ENCODE assay signal across 8 mouse cellular contexts in the genomic region with DNA sequence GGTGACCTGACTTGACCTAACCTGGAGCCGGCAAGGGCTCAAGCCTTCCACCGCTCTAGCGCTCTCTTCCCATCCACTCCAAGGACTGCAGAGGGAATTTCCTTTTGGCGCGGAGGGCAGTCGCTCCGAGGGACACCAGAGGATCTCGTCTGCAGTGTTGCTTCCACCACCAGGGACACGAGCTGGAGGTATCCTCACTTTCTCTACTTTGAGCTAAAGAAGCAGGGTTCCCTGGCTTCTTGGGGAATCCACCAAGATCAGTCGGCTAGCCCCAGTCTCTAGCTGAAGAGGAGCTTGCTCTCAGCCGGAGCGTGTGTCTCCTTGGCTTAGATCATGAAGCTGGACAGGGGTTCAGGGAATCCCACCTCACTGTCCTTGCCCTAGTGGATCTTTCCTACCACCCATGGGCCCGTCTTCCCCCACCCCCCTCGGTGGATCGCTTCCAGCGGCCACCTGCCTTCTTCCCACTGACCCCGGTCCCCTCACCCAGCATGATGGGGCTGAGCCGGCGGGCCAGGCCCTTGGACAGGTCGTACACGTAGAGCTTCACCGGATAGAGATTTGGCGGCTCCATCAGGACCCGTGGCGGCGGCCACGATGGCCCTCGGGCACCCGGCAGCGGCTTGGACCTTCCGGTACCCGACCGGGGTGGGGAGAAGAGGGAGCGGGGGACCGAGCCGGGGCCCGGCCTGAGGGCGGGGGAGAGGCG. TPM values are rescaled to one million over a fixed set of nuclear protein-coding genes. Genes with fewer than 3 reads are reported as not detected.
DNase-seq lines count a peak whose midpoint lies in the region; ATAC-seq and TF ChIP-seq lines count a peak whose summit lies in the region.

No protein-coding gene starts in this region.

- peak overlapping the region; percentile 78 for H3K9ac ChIP-seq in forebrain, embryonic 11.5 days (ENCODE audit: low read length)
- peak overlapping the region; percentile 90 for H3K9ac ChIP-seq in hindbrain, embryonic 13.5 days

- H3K36me3 ChIP-seq in forebrain, embryonic 11.5 days (ENCODE audit: control insufficient read depth, insufficient read depth, low read length): no peaks in the 10 kb centered on the region; the same call in 1 of the 2 replicates
- H3K36me3 ChIP-seq in hindbrain, embryonic 13.5 days: peaks cover 16% of the 10 kb centered on the region
- peaks cover 31% of the 10 kb centered on the region for H3K36me3 ChIP-seq in megakaryocyte, embryonic 14.5 days (replicated peaks; ENCODE audit: low read length)
- peaks cover 4% of the 10 kb centered on the region for H3K36me3 ChIP-seq in small intestine, adult 2 months (ENCODE audit: control insufficient read depth, insufficient read depth, low read length)

- DNase-seq in gastrocnemius, adult 18-20 months (ENCODE audit: low spot score): peak; percentile 5
- DNase-seq in gastrocnemius, adult 8-10 months (ENCODE audit: low spot score in 2 of 2): no peak
- peak; percentile 44 for DNase-seq in brain, embryonic 14.5 days (ENCODE audit: low read depth)
- peak; percentile 57 for DNase-seq in forebrain, embryonic 11.5 days (ENCODE audit: low spot score)
- peak; percentile 27 to 35 for DNase-seq in left cerebral cortex, postnatal 25 days (ENCODE audit: low spot score in 2 of 2)

- H3K4me1 ChIP-seq in forebrain, embryonic 11.5 days (replicated peaks; ENCODE audit: control insufficient read depth, insufficient read depth, low read length): peaks cover 3% of the 10 kb centered on the region
- peaks cover 35% of the 10 kb centered on the region for H3K4me1 ChIP-seq in hindbrain, embryonic 13.5 days (replicated peaks)
- H3K4me1 ChIP-seq in megakaryocyte, embryonic 14.5 days: peaks cover 69% of the 10 kb centered on the region
- H3K4me1 ChIP-seq in small intestine, adult 2 months (ENCODE audit: control insufficient read depth, insufficient read depth, insufficient read length, low read length): peaks cover 8% of the 10 kb centered on the region

- no peak for TF ChIP-seq POLR2A in brain, embryonic 14.5 days (IDR thresholded peaks at IDR 0.05; ENCODE audit: borderline replicate concordance, extremely low read depth, insufficient read depth, insufficient read length, poor library complexity, severe bottlenecking)
- TF ChIP-seq POLR2A in small intestine, adult 2 months (IDR thresholded peaks at IDR 0.05; ENCODE audit: low read depth, low read length): no peak

- peak overlapping the region; percentile 83 for H3K4me2 ChIP-seq in forebrain, embryonic 11.5 days (ENCODE audit: low read depth, low read length, severe bottlenecking)
- peak overlapping the region; percentile 88 for H3K4me2 ChIP-seq in hindbrain, embryonic 13.5 days

- peak overlapping the region; percentile 73 for H3K4me3 ChIP-seq in forebrain, embryonic 11.5 days (ENCODE audit: low read depth, low read length)
- peak overlapping the region; percentile 80 for H3K4me3 ChIP-seq in hindbrain, embryonic 13.5 days
- peak overlapping the region; percentile 100 for H3K4me3 ChIP-seq in megakaryocyte, embryonic 14.5 days (replicated peaks)
- H3K4me3 ChIP-seq in small intestine, adult 2 months (ENCODE audit: low read depth, low read length): peak overlapping the region; percentile 78

- H3K27me3 ChIP-seq in forebrain, embryonic 11.5 days (ENCODE audit: control insufficient read depth, insufficient read depth, low read length): no peaks in the 10 kb centered on the region
- no peaks in the 10 kb centered on the region for H3K27me3 ChIP-seq in hindbrain, embryonic 13.5 days
- H3K27me3 ChIP-seq in megakaryocyte, embryonic 14.5 days (replicated peaks): no peaks in the 10 kb centered on the region
- H3K27me3 ChIP-seq in small intestine, adult 2 months (ENCODE audit: control insufficient read depth, insufficient read depth, low read length): no peaks in the 10 kb centered on the region

- no peaks in the 10 kb centered on the region for H3K9me3 ChIP-seq in forebrain, embryonic 11.5 days (ENCODE audit: control insufficient read depth, low read length)
- no peaks in the 10 kb centered on the region for H3K9me3 ChIP-seq in hindbrain, embryonic 13.5 days
- no peaks in the 10 kb centered on the region for H3K9me3 ChIP-seq in megakaryocyte, embryonic 14.5 days

- intact Hi-C loops in left cerebral cortex, postnatal 25 days (cut with DNase I): loop anchor here (1.0 kb wide), 1 partner anchor 58 kb away; no protein-coding TSS in a partner anchor

- ATAC-seq in forebrain, embryonic 11.5 days (replicated peaks; ENCODE audit: low FRiP score): no peak
- ATAC-seq in hindbrain, embryonic 13.5 days (ENCODE audit: low FRiP score): peak; percentile 41

- TF ChIP-seq CTCF in brain, embryonic 14.5 days (IDR thresholded peaks at IDR 0.05; ENCODE audit: borderline replicate concordance, extremely low read depth, insufficient read depth, insufficient read length): peak; percentile 23; the same call in 1 of the 2 replicates
- TF ChIP-seq CTCF in small intestine, adult 2 months (IDR thresholded peaks at IDR 0.05; ENCODE audit: extremely low read depth, insufficient read length, insufficient replicate concordance, low read depth, low read length): peak; percentile 24; the same call in 1 of the 2 replicates

- under 1% methylated on average over 39 of the region's 39 CpGs for WGBS in forebrain, embryonic 11.5 days
- under 1% methylated on average over 36 of the region's 39 CpGs for WGBS in hindbrain, embryonic 13.5 days
- under 1% methylated on average over 39 of the region's 39 CpGs for WGBS in small intestine, adult 2 months

- H3K27ac ChIP-seq in forebrain, embryonic 11.5 days (ENCODE audit: low read depth, low read length): no peak overlapping the region
- H3K27ac ChIP-seq in hindbrain, embryonic 13.5 days: peak overlapping the region; percentile 85
- H3K27ac ChIP-seq in small intestine, adult 2 months (ENCODE audit: insufficient read depth, low read depth, low read length): peak overlapping the region; percentile 50

RNA-seq across cellular contexts. Expression of a gene that starts 18.1 kb away (rescaled TPM):
- 10 to 100 TPM; 16.7 to 17.6 TPM for total RNA-seq in gastrocnemius, adult 18-20 months (2021)
- 10 to 100 TPM; 14.9 to 18.4 (median 17.5) TPM for total RNA-seq in gastrocnemius, adult 8-10 months (2022)
- polyA plus RNA-seq in brain, embryonic 14.5 days (2012; rRNA removed): 44.4 and 50.1 TPM in 2 replicates
- polyA plus RNA-seq in forebrain, embryonic 11.5 days (2014; fragmentation: Nextera tagmentation; extraction: Ambion mirVana): 40.3 and 45.1 TPM in 2 replicates
- 42.2 and 45.1 TPM in 2 replicates for polyA plus RNA-seq in hindbrain, embryonic 13.5 days (2015; fragmentation: Nextera tagmentation; extraction: Ambion mirVana)
- 100 to 1,000 TPM; 106 to 109 TPM for total RNA-seq in left cerebral cortex, postnatal 25 days (2021)
- 53.6 and 99.4 TPM in 2 replicates for polyA plus RNA-seq in megakaryocyte, embryonic 14.5 days (2012; ENCODE audit: insufficient read depth, low replicate concordance)
- polyA plus RNA-seq in small intestine, adult 2 months (2012; rRNA removed): 16.3 and 25.4 TPM in 2 replicates

RNA-seq across cellular contexts. Expression of a gene that starts 27.9 kb away (rescaled TPM):
- 10 to 100 TPM; 22.9 to 25.3 TPM for total RNA-seq in gastrocnemius, adult 18-20 months (2021)
- 10 to 100 TPM; 20.6 to 24.5 (median 24.2) TPM for total RNA-seq in gastrocnemius, adult 8-10 months (2022)
- polyA plus RNA-seq in brain, embryonic 14.5 days (2012; rRNA removed): 22.5 and 27.6 TPM in 2 replicates
- 72.9 and 80.6 TPM in 2 replicates for polyA plus RNA-seq in forebrain, embryonic 11.5 days (2014; fragmentation: Nextera tagmentation; extraction: Ambion mirVana)
- 43.4 and 44.9 TPM in 2 replicates for polyA plus RNA-seq in hindbrain, embryonic 13.5 days (2015; fragmentation: Nextera tagmentation; extraction: Ambion mirVana)
- 10 to 100 TPM; 19.5 to 23.7 TPM for total RNA-seq in left cerebral cortex, postnatal 25 days (2021)
- polyA plus RNA-seq in megakaryocyte, embryonic 14.5 days (2012; ENCODE audit: insufficient read depth, low replicate concordance): 7.9 and 8.1 TPM in 2 replicates
- polyA plus RNA-seq in small intestine, adult 2 months (2012; rRNA removed): 7.8 and 9.1 TPM in 2 replicates

RNA-seq across cellular contexts. Expression of a gene that starts 31.9 kb away (rescaled TPM):
- 10 to 100 TPM; 48.7 to 51.4 TPM for total RNA-seq in gastrocnemius, adult 18-20 months (2021)
- total RNA-seq in gastrocnemius, adult 8-10 months (2022): 10 to 100 TPM; 44.8 to 55.5 (median 51.4) TPM
- polyA plus RNA-seq in brain, embryonic 14.5 days (2012; rRNA removed): 143 and 191 TPM in 2 replicates
- 289 and 308 TPM in 2 replicates for polyA plus RNA-seq in forebrain, embryonic 11.5 days (2014; fragmentation: Nextera tagmentation; extraction: Ambion mirVana)
- 225 and 241 TPM in 2 replicates for polyA plus RNA-seq in hindbrain, embryonic 13.5 days (2015; fragmentation: Nextera tagmentation; extraction: Ambion mirVana)
- total RNA-seq in left cerebral cortex, postnatal 25 days (2021): 100 to 1,000 TPM; 101 to 113 TPM
- 96.3 and 124 TPM in 2 replicates for polyA plus RNA-seq in megakaryocyte, embryonic 14.5 days (2012; ENCODE audit: insufficient read depth, low replicate concordance)
- 24.6 and 25.7 TPM in 2 replicates for polyA plus RNA-seq in small intestine, adult 2 months (2012; rRNA removed)

RNA-seq across cellular contexts. Expression of a gene that starts 35.2 kb away (rescaled TPM):
- not detected for total RNA-seq in gastrocnemius, adult 18-20 months (2021)
- total RNA-seq in gastrocnemius, adult 8-10 months (2022): not detected
- not detected in 2 replicates for polyA plus RNA-seq in brain, embryonic 14.5 days (2012; rRNA removed)
- not detected in 2 replicates for polyA plus RNA-seq in forebrain, embryonic 11.5 days (2014; fragmentation: Nextera tagmentation; extraction: Ambion mirVana)
- not detected in 2 replicates for polyA plus RNA-seq in hindbrain, embryonic 13.5 days (2015; fragmentation: Nextera tagmentation; extraction: Ambion mirVana)
- total RNA-seq in left cerebral cortex, postnatal 25 days (2021): not detected
- not detected in 2 replicates for polyA plus RNA-seq in megakaryocyte, embryonic 14.5 days (2012; ENCODE audit: insufficient read depth, low replicate concordance)
- polyA plus RNA-seq in small intestine, adult 2 months (2012; rRNA removed): not detected in 2 replicates

RNA-seq across cellular contexts. Expression of a gene that starts 43.4 kb away (rescaled TPM):
- total RNA-seq in gastrocnemius, adult 18-20 months (2021): not detected
- total RNA-seq in gastrocnemius, adult 8-10 months (2022): not detected
- 0.01 TPM in 1 of 2 replicates, not detected in the other for polyA plus RNA-seq in brain, embryonic 14.5 days (2012; rRNA removed)
- polyA plus RNA-seq in forebrain, embryonic 11.5 days (2014; fragmentation: Nextera tagmentation; extraction: Ambion mirVana): not detected in 2 replicates
- polyA plus RNA-seq in hindbrain, embryonic 13.5 days (2015; fragmentation: Nextera tagmentation; extraction: Ambion mirVana): not detected in 2 replicates
- not detected for total RNA-seq in left cerebral cortex, postnatal 25 days (2021)
- polyA plus RNA-seq in megakaryocyte, embryonic 14.5 days (2012; ENCODE audit: insufficient read depth, low replicate concordance): not detected in 2 replicates
- not detected in 2 replicates for polyA plus RNA-seq in small intestine, adult 2 months (2012; rRNA removed)

Comparison
In these comparisons a context has a peak if more than half of its experiments do, and no peak if none do; other contexts are left out.
1. DNase-seq: peak in gastrocnemius, adult 18-20 months (single experiment), brain, embryonic 14.5 days (single experiment), forebrain, embryonic 11.5 days (single experiment) and left cerebral cortex, postnatal 25 days (2 of 2); none in gastrocnemius, adult 8-10 months (0 of 2).
2. Peak in every context shown above with its lines, with median percentiles within 50 percentile points of each other: H3K4me3 ChIP-seq.